Mouse (Mus musculus): ENCODE measurements around the gene Acp7.

DNA sequence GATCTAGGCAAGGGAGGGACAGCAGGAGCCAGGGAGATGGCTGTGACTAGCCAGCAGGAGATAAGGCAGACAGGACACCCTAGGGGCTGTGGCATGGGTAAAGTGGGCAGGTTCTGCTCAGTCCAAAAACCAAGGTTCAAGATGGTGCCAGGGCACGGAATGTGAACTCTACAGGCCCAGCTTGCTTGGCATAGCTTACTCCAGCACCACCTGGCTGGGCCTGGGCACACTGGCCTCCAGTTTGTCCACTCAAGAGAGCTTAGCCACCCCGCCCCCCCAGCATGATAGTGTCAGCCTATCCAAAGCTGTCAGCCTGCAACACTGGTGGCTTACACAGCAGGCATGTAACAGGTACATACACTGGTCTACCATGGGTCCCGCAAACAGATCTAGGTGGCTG lies 57.9 kb downstream of the Acp7 start:
- TF ChIP-seq CTCF (IDR thresholded peaks at IDR 0.05; ENCODE audit: low read depth, low read length), result no peak
- TF ChIP-seq GATA1 (IDR thresholded peaks at IDR 0.05; ENCODE audit: borderline replicate concordance, low read length), result no peak

All from G1E (cell line).